Mouse (Mus musculus): ENCODE results near the gene Dpysl4.

DNA sequence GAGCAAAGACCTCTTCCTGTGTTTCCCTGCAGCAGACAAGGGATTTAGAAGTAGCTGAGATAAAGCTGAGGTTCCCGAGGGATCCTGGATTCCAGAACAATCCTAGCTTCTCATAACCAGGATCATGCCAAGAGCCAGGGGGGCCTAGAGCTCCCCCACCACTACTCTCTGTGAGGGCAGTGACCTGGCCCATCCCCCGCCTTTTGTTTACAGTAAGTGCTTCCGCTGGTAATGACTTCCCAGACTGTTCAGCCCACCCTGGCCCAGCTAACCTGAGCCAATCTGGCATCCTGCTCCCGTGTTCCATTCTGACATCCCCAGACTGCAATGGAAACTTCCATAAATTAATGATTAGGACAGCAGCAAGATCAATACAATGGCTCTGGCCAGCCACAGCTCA lies 61.6 kb downstream of the Dpysl4 start:
- TF ChIP-seq POLR2A (IDR thresholded peaks at IDR 0.05; ENCODE audit: control insufficient read depth, low read depth, low read length) (no peak), CTCF (IDR thresholded peaks at IDR 0.05; ENCODE audit: control insufficient read depth, insufficient read depth, insufficient replicate concordance, low read depth, low read length) (no peak)

Measured in testis, adult 2 months (tissue).